Mouse (Mus musculus) layer of hippocampus, adult 9-11 months (tissue): ENCODE results near the gene Traf3ip1.

Experiments
- DNase-seq: peaks from one replicate; pipeline ENCODE4 v3.0.0; 2022

Traf3ip1 gene

GRCm38 (mm10) chr1:91494457-91495140, at the start of gene Traf3ip1:
Gene Traf3ip1 (plus strand): TSS chr1:91494647.
- peak; percentile 96 for DNase-seq

GRCm38 (mm10) chr1:91444841-91445830, 49.3 kb upstream of the Traf3ip1 start:
- no peak for DNase-seq

- DNase-seq = no peak
Measured at GRCm38 (mm10) chr1:91446060-91446459, 48.4 kb upstream of the Traf3ip1 start.

GRCm38 (mm10) chr1:91446511-91446910, 47.9 kb upstream of the Traf3ip1 start:
- no peak for DNase-seq

GRCm38 (mm10) chr1:91448688-91449087, 45.8 kb upstream of the Traf3ip1 start:
- DNase-seq = no peak

- no peak for DNase-seq
Measured at GRCm38 (mm10) chr1:91450851-91451250, 43.6 kb upstream of the Traf3ip1 start.

GRCm38 (mm10) chr1:91451547-91452084, 42.8 kb upstream of the Traf3ip1 start:
- DNase-seq = no peak

- no peak for DNase-seq
Measured at GRCm38 (mm10) chr1:91453932-91454331, 40.5 kb upstream of the Traf3ip1 start.

- DNase-seq = no peak
Measured at GRCm38 (mm10) chr1:91454366-91454765, 40.1 kb upstream of the Traf3ip1 start.

- no peak for DNase-seq
Measured at GRCm38 (mm10) chr1:91454927-91455326, 39.5 kb upstream of the Traf3ip1 start.

GRCm38 (mm10) chr1:91455661-91456161, 38.7 kb upstream of the Traf3ip1 start:
- DNase-seq = no peak

GRCm38 (mm10) chr1:91456301-91456801, 38.1 kb upstream of the Traf3ip1 start:
- peak; percentile 54 for DNase-seq

GRCm38 (mm10) chr1:91457116-91457515, 37.3 kb upstream of the Traf3ip1 start:
- DNase-seq = no peak

- DNase-seq = peak; percentile 87
Measured at GRCm38 (mm10) chr1:91457698-91458097, 36.7 kb upstream of the Traf3ip1 start.

- peak; percentile 71 for DNase-seq
Measured at GRCm38 (mm10) chr1:91458223-91458861, 36.1 kb upstream of the Traf3ip1 start.

GRCm38 (mm10) chr1:91459059-91459809, 35.2 kb upstream of the Traf3ip1 start, which contains the start of gene Per2:
Gene Per2 (minus strand): TSS chr1:91459324.
- DNase-seq = peak; percentile 99

- no peak for DNase-seq
Measured at GRCm38 (mm10) chr1:91460069-91460468, 34.4 kb upstream of the Traf3ip1 start.

GRCm38 (mm10) chr1:91460564-91460963, 33.9 kb upstream of the Traf3ip1 start:
- no peak for DNase-seq

GRCm38 (mm10) chr1:91463336-91463995, 31.0 kb upstream of the Traf3ip1 start:
- no peak for DNase-seq

- DNase-seq = no peak
Measured at GRCm38 (mm10) chr1:91464436-91464835, 30.0 kb upstream of the Traf3ip1 start.

GRCm38 (mm10) chr1:91465244-91465643, 29.2 kb upstream of the Traf3ip1 start:
- DNase-seq = no peak
